Mouse (Mus musculus): ENCODE data around the gene Hcn3. TPM values are rescaled to one million over a fixed set of nuclear protein-coding genes. Genes with fewer than 3 reads are reported as not detected.

Gene Hcn3
- total and polyA plus RNA-seq, 2 experiments from 2014 or later: 30.3 to 44.9 TPM

DNA sequence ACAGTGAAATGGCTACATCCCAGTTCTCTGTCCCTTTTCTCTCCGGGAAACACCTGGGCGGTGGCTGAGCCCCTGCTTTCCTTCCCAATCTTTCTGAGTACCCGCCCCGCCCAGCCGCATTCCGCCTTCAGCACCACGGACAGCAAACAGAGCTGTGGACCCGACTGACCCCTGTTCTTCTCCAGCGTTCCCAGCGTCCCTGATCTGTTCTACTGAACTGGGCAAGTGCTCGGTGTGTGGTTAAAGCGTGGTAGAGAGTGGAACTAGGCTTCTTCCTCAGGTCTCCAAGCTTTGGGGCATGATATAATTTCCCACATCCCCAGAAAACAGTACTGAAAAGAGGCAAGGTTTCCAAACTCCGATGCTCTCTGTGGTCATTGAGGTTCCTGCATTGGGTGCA, 785 bp downstream of the Hcn3 start:
- peak overlapping the region; percentile 41; the same call in 1 of the 2 replicates for H3K27ac ChIP-seq (ENCODE audit: low read depth, low read length)
- peak overlapping the region; percentile 69 for H3K9ac ChIP-seq
- H3K9me3 ChIP-seq (ENCODE audit: low read length): no peaks in the 10 kb centered on the region
- H3K27me3 ChIP-seq (ENCODE audit: insufficient read depth, low read length): no peaks in the 10 kb centered on the region
- no peak for TF ChIP-seq CTCF (IDR thresholded peaks at IDR 0.05; ENCODE audit: low read depth)
- DNase-seq (no peak), ATAC-seq (peak; percentile 7; the same call in 1 of the 2 replicates)
- 0 out of 2 replicates have a peak, but pooled peaks cover 8% of the 10 kb centered on the region for H3K4me1 ChIP-seq (ENCODE audit: insufficient read depth)
- no peaks in the 10 kb centered on the region for H3K36me3 ChIP-seq (ENCODE audit: insufficient read depth)
- H3K4me3 ChIP-seq (ENCODE audit: low read depth, low read length): peak overlapping the region; percentile 76
- peak overlapping the region; percentile 89 for H3K4me2 ChIP-seq (ENCODE audit: low read depth)
- 3% methylated on average over 13 of the region's 13 CpGs for WGBS

DNA sequence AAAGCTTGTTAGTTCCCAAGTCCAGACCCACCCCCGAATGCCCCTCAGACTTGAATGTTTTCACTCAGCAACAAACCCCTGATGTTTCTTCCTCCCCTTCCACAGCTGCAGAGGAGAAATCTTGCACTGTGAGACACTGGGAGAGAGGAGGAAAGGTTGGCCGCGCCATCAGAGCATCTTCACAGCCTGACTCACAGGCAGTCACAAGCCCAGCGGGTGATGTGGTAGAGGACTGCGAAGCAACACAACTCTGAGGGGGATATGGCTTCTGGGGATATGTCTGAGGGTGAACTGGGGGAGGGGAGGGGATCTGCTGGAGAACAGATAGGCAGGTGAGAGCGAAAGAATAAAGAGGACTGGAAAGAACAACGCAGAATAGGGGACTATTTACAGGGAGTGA, 1.3 kb downstream of the Hcn3 start:
- ATAC-seq: no peak
- no peak for TF ChIP-seq CTCF (IDR thresholded peaks at IDR 0.05; ENCODE audit: low read depth)
- H3K27ac ChIP-seq (ENCODE audit: low read depth, low read length): peak overlapping the region; percentile 29; the same call in 1 of the 2 replicates
- no peaks in the 10 kb centered on the region for H3K36me3 ChIP-seq (ENCODE audit: insufficient read depth)
- H3K4me2 ChIP-seq (ENCODE audit: low read depth): peak overlapping the region; percentile 89
- no peaks in the 10 kb centered on the region for H3K27me3 ChIP-seq (ENCODE audit: insufficient read depth, low read length)
- H3K9me3 ChIP-seq (ENCODE audit: low read length): no peaks in the 10 kb centered on the region
- peak overlapping the region; percentile 69 for H3K9ac ChIP-seq
- peak overlapping the region; percentile 76 for H3K4me3 ChIP-seq (ENCODE audit: low read depth, low read length)
- peak; percentile 38 for DNase-seq
- 16% methylated on average over 7 of the region's 7 CpGs for WGBS
- 0 out of 2 replicates have a peak, but pooled peaks cover 8% of the 10 kb centered on the region for H3K4me1 ChIP-seq (ENCODE audit: insufficient read depth)

DNA sequence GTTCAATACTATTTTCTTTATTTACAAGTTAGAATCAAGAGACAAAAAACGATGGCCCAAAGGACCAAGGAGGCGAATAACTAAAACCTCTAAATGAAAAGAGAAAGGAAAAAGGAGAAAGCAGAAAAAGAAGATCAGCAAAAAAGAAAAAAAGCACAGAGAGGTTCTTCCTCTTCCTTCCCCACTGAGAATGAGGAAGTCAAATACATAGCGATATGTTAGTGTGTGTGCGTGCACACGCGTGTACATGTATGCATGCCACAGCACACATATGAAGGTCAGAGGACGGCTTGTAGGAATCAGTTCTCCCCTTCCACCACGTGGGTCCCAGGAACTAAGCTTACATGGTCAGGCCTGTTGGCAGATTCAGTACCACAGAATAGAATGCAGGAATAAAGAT, 3.0 kb downstream of the Hcn3 start:
- Histone ChIP-seq H3K4me3 (ENCODE audit: low read depth, low read length) (no peak overlapping the region), H3K4me1 (ENCODE audit: insufficient read depth) (0 out of 2 replicates have a peak, but pooled peaks cover 8% of the 10 kb centered on the region), H3K9ac (no peak overlapping the region), H3K9me3 (ENCODE audit: low read length) (no peaks in the 10 kb centered on the region), H3K4me2 (ENCODE audit: low read depth) (no peak overlapping the region), H3K27ac (ENCODE audit: low read depth, low read length) (no peak overlapping the region), H3K27me3 (ENCODE audit: insufficient read depth, low read length) (no peaks in the 10 kb centered on the region), H3K36me3 (ENCODE audit: insufficient read depth) (peaks cover 5% of the 10 kb centered on the region)
- TF ChIP-seq CTCF (IDR thresholded peaks at IDR 0.05; ENCODE audit: low read depth): no peak
- no peak for DNase-seq
- WGBS: 89% methylated on average over 8 of the region's 8 CpGs
- ATAC-seq: no peak

GRCm38 (mm10) chr3:89152084-89152835, 7.7 kb downstream of the Hcn3 start:
- Histone ChIP-seq H3K27ac (ENCODE audit: low read depth, low read length) (no peak overlapping the region), H3K36me3 (ENCODE audit: insufficient read depth) (peaks cover 35% of the 10 kb centered on the region), H3K4me3 (ENCODE audit: low read depth, low read length) (no peak overlapping the region), H3K4me1 (ENCODE audit: insufficient read depth) (no peaks in the 10 kb centered on the region), H3K4me2 (ENCODE audit: low read depth) (no peak overlapping the region), H3K9ac (no peak overlapping the region), H3K9me3 (ENCODE audit: low read length) (no peaks in the 10 kb centered on the region), H3K27me3 (ENCODE audit: insufficient read depth, low read length) (no peaks in the 10 kb centered on the region)
- no peak for DNase-seq
- WGBS: 67% methylated on average over 17 of the region's 17 CpGs
- TF ChIP-seq CTCF (IDR thresholded peaks at IDR 0.05; ENCODE audit: low read depth): no peak
- no peak for ATAC-seq

DNA sequence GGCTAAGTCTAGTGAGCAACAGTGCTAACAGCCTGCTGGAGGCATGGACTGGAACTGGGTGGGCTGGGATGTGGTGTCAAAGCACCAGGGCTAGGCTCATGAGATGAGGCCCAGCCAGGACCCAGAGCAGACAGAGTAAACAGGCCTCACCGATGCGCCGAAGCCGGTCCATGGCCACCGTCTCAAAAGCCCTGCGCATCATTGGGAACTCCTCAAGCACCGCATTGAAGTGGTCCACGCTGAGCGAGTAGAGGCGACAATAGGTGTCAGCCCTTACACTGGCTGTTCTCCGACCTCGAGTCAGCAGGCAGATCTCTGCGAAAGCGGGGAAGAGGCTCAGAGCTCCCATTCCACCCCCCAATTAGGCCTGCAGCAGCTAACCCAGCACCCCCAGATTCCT, 11.4 kb downstream of the Hcn3 start:
- 73% methylated on average over 14 of the region's 14 CpGs for WGBS
- no peaks in the 10 kb centered on the region for H3K4me1 ChIP-seq (ENCODE audit: insufficient read depth)
- no peak overlapping the region for H3K4me3 ChIP-seq (ENCODE audit: low read depth, low read length)
- no peak overlapping the region for H3K9ac ChIP-seq
- ATAC-seq (no peak), DNase-seq (no peak)
- H3K4me2 ChIP-seq (ENCODE audit: low read depth): no peak overlapping the region
- H3K27ac ChIP-seq (ENCODE audit: low read depth, low read length): no peak overlapping the region
- no peak for TF ChIP-seq CTCF (IDR thresholded peaks at IDR 0.05; ENCODE audit: low read depth)
- no peaks in the 10 kb centered on the region for H3K9me3 ChIP-seq (ENCODE audit: low read length)
- H3K36me3 ChIP-seq (ENCODE audit: insufficient read depth): peaks cover 35% of the 10 kb centered on the region
- no peaks in the 10 kb centered on the region for H3K27me3 ChIP-seq (ENCODE audit: insufficient read depth, low read length)

GRCm38 (mm10) chr3:89147979-89148311, 12.1 kb downstream of the Hcn3 start:
- no peaks in the 10 kb centered on the region for H3K27me3 ChIP-seq (ENCODE audit: insufficient read depth, low read length)
- H3K4me2 ChIP-seq (ENCODE audit: low read depth): no peak overlapping the region
- no peak overlapping the region for H3K9ac ChIP-seq
- no peak for ATAC-seq
- H3K4me3 ChIP-seq (ENCODE audit: low read depth, low read length): no peak overlapping the region
- TF ChIP-seq CTCF (IDR thresholded peaks at IDR 0.05; ENCODE audit: low read depth): no peak
- WGBS: 28% methylated on average over 15 of the region's 15 CpGs
- no peaks in the 10 kb centered on the region for H3K4me1 ChIP-seq (ENCODE audit: insufficient read depth)
- H3K9me3 ChIP-seq (ENCODE audit: low read length): no peaks in the 10 kb centered on the region
- H3K27ac ChIP-seq (ENCODE audit: low read depth, low read length): no peak overlapping the region
- H3K36me3 ChIP-seq (ENCODE audit: insufficient read depth): peaks cover 35% of the 10 kb centered on the region
- DNase-seq: no peak

DNA sequence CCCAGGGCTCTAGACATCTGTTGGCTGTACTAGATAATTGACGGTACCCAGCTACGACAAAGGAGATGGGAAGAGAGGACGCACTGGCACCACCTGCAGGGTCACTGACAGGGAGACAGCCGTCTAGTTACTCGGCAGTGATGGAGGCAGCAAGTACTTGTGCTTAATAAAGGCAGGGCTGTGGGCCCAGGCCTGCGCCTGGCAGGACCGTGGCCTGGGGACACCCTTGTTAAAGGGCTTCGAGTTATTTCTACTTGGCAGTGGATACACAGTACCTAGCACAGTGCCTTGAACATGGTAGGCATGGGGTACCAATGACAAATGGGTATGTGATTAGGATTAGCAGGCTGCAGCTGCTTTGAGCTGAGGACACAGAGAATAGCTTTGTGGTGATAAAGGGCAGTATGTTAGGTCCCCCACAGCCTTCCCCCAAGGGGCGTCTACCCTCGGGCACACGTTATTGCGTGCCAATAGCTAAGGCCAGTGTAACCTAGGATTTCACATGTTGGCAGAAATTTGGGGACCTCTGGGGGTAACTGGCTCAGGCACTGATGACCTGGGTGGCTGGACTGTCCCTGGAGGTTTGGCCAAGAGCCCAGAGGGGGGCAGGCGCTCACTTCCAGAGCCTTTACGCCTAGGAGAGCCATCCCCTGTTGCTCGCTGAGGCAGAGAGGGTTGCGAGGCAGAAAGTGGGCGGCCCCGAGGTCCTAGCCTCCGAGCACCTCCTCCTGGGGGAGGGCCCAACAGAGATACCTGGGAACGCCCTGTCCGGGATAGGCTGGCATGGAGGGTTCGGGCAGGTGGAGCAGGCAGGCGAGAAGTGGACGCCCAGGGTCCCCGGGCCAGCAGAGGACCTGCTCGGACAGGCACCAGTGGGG, 12.7 kb downstream of the Hcn3 start:
- ATAC-seq: peak; percentile 13; the same call in 1 of the 2 replicates
- TF ChIP-seq CTCF (IDR thresholded peaks at IDR 0.05; ENCODE audit: low read depth): no peak
- no peak overlapping the region for H3K27ac ChIP-seq (ENCODE audit: low read depth, low read length)
- no peak for DNase-seq
- H3K9me3 ChIP-seq (ENCODE audit: low read length): no peaks in the 10 kb centered on the region
- no peak overlapping the region for H3K4me2 ChIP-seq (ENCODE audit: low read depth)
- H3K4me3 ChIP-seq (ENCODE audit: low read depth, low read length): no peak overlapping the region
- no peak overlapping the region for H3K9ac ChIP-seq
- no peaks in the 10 kb centered on the region for H3K27me3 ChIP-seq (ENCODE audit: insufficient read depth, low read length)
- H3K4me1 ChIP-seq (ENCODE audit: insufficient read depth): no peaks in the 10 kb centered on the region
- H3K36me3 ChIP-seq (ENCODE audit: insufficient read depth): peaks cover 30% of the 10 kb centered on the region
- WGBS: 26% methylated on average over 26 of the region's 26 CpGs
